Mouse (Mus musculus) embryonic facial prominence, embryonic 10.5 days (tissue): ENCODE results near the gene Ryr1. TPM values are rescaled to one million over a fixed set of nuclear protein-coding genes. Genes with fewer than 3 reads are reported as not detected.
"Not testable (repeated sequence)": the region's sequence is repeated elsewhere in the genome, so short reads cannot be mapped to it uniquely, and the experiment has no call there.

Experiments used
- DNase-seq: peaks from one replicate; pipeline ENCODE4 v3.0.0-alpha.2; 2017; ENCODE audit warnings: low spot score
- H3K27ac ChIP-seq: fragments of 300-500 bp; sonication (generic); replicated peaks from 2 replicates; pipeline ENCODE4 v1.5.1; 2016; ENCODE audit warnings: mild to moderate bottlenecking
- H3K27me3 ChIP-seq: fragments of 300-500 bp; sonication (generic); replicated peaks from 2 replicates; pipeline ENCODE4 v1.6.1; 2016; ENCODE audit warnings: low read depth, mild to moderate bottlenecking; ENCODE audit not compliant: poor library complexity, severe bottlenecking
- H3K36me3 ChIP-seq: fragments of 300-500 bp; sonication (generic); replicated peaks from 2 replicates; pipeline ENCODE4 v1.6.1; 2016; ENCODE audit warnings: mild to moderate bottlenecking, moderate library complexity
- H3K4me1 ChIP-seq: fragments of 300-500 bp; sonication (generic); 2 replicates; pipeline ENCODE4 v1.6.1; 2016
- H3K4me3 ChIP-seq: fragments of 300-500 bp; sonication (generic); 2 replicates; pipeline ENCODE4 v1.5.1; 2016; ENCODE audit warnings: mild to moderate bottlenecking, moderate library complexity
- H3K9me3 ChIP-seq: fragments of 300-500 bp; sonication (generic); 2 replicates; pipeline ENCODE4 v1.6.1; 2016; ENCODE audit warnings: mild to moderate bottlenecking
- WGBS: fragments of 180-500 bp; shearing (Covaris S2); methylation state at CpG from one replicate; pipeline ENCODE4 v1.1.7; 2016; 5-methylcytosine and 5-hydroxymethylcytosine counted together
- polyA plus RNA-seq: library from polyadenylated mRNA; unstranded; fragments of >200 nt; fragmentation: Nextera tagmentation; extraction: Ambion mirVana; gene quantifications from 2 replicates; pipeline ENCODE4 v1.2.1, GENCODE M21; 2016

Ryr1 gene
- polyA plus RNA-seq, 1 experiment from 2014 or later: 1.8 TPM

DNA sequence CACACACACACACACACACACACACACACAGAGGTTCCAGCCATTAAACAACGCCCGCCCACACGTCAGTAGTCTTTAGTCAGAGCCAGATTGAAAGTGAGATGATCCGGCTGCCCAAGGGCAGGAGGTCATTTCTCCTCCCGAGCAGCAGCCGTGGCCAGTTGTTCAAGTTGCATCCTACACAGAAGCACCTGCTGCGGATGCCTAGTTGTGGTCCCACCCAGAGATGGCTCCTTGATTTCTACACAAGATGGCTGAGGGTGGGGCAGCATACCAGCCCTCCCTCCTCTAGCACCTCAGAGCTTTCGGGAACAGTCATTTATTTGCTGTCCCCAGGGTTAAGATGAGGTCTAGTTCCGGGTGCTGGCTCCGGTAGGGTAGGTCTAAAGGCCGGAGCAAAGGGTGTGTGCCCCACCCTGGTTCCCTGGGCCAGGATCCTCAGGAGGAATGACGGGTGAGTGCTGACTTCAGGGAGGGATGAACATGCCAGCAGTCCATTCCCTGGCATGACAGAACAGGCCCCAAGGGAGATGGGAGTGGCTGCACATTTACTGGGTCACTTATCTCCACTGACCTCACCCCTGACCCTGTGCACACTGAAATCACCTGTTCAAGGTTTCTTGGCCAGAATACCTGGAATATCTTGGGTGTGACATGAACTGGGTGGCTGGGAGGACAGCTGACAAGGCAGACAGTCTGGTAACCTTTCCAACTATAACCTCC lies 155.1 kb downstream of the Ryr1 start:
- DNase-seq: no peak
- Histone ChIP-seq H3K9me3 (no peaks in the 10 kb centered on the region), H3K27ac (no peak overlapping the region), H3K27me3 (no peaks in the 10 kb centered on the region), H3K36me3 (peaks cover 59% of the 10 kb centered on the region), H3K4me3 (no peak overlapping the region), H3K4me1 (peaks cover 10% of the 10 kb centered on the region)
- 74% methylated on average over 12 of the region's 12 CpGs for WGBS

- Histone ChIP-seq H3K4me1 (peaks cover 13% of the 10 kb centered on the region), H3K4me3 (no peak overlapping the region), H3K36me3 (peaks cover 53% of the 10 kb centered on the region), H3K9me3 (no peaks in the 10 kb centered on the region), H3K27me3 (no peaks in the 10 kb centered on the region), H3K27ac (no peak overlapping the region)
- WGBS: 95% methylated on average over 1 of the region's 1 CpGs
- no peak for DNase-seq
These were observed 155.7 kb downstream of the Ryr1 start for GRCm38 (mm10) chr7:28969271-28969670.

- peaks cover 17% of the 10 kb centered on the region for H3K4me1 ChIP-seq
- not testable (repeated sequence) for H3K27me3 ChIP-seq, DNase-seq, H3K27ac ChIP-seq, H3K4me3 ChIP-seq, H3K9me3 ChIP-seq
- peaks cover 42% of the 10 kb centered on the region for H3K36me3 ChIP-seq
- 91% methylated on average over 8 of the region's 8 CpGs for WGBS
These were observed 156.9 kb downstream of the Ryr1 start for GRCm38 (mm10) chr7:28968120-28968519.

GRCm38 (mm10) chr7:28966751-28967505 lies 158.1 kb downstream of the Ryr1 start:
- Histone ChIP-seq H3K4me1 (peaks cover 19% of the 10 kb centered on the region), H3K27me3 (no peaks in the 10 kb centered on the region), H3K9me3 (no peaks in the 10 kb centered on the region), H3K4me3 (no peak overlapping the region), H3K36me3 (peaks cover 31% of the 10 kb centered on the region), H3K27ac (no peak overlapping the region)
- WGBS: 72% methylated on average over 4 of the region's 4 CpGs
- DNase-seq: no peak

- H3K27ac ChIP-seq: no peak overlapping the region
- WGBS: 89% methylated on average over 4 of the region's 5 CpGs
- peaks cover 23% of the 10 kb centered on the region for H3K36me3 ChIP-seq
- H3K4me1 ChIP-seq: peaks cover 20% of the 10 kb centered on the region
- H3K27me3 ChIP-seq: no peaks in the 10 kb centered on the region
- no peaks in the 10 kb centered on the region for H3K9me3 ChIP-seq
- DNase-seq: no peak
- no peak overlapping the region for H3K4me3 ChIP-seq
These were observed 158.8 kb downstream of the Ryr1 start for GRCm38 (mm10) chr7:28966181-28966580.

DNA sequence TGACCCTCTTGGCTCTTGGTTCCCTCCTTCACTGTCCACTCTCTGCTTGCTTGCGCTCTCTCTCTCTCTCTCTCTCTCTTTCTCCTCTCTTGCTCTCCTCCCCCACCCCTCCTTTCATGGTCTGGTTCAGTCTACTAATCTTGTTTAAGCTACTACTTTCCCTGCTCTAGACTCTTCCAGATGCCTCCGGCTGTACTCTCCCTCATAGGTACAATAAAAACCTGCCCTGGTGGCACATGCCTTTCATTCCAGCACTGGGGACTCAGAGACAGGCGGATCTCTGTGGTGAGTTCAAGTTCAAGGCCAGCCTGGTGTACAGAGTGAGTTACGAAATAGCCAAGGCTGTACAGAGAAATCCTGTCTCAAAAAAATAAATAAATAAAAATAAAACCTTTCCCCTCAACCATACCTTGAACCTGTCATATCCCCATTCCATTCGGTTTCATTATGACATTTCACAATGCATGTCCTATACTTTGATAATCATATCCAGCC lies 159.6 kb downstream of the Ryr1 start:
- peaks cover 28% of the 10 kb centered on the region for H3K4me1 ChIP-seq
- DNase-seq: no peak
- no peaks in the 10 kb centered on the region for H3K27me3 ChIP-seq
- H3K4me3 ChIP-seq: no peak overlapping the region
- H3K36me3 ChIP-seq: peaks cover 15% of the 10 kb centered on the region
- 75% methylated on average over 5 of the region's 5 CpGs for WGBS
- no peaks in the 10 kb centered on the region for H3K9me3 ChIP-seq
- no peak overlapping the region for H3K27ac ChIP-seq

- no peak overlapping the region for H3K27ac ChIP-seq
- no peaks in the 10 kb centered on the region for H3K36me3 ChIP-seq
- H3K27me3 ChIP-seq: no peaks in the 10 kb centered on the region
- no peak for DNase-seq
- 74% methylated on average over 3 of the region's 3 CpGs for WGBS
- no peak overlapping the region for H3K4me3 ChIP-seq
- H3K4me1 ChIP-seq: peaks cover 42% of the 10 kb centered on the region
- H3K9me3 ChIP-seq: no peaks in the 10 kb centered on the region
These were observed 161.5 kb downstream of the Ryr1 start for GRCm38 (mm10) chr7:28963399-28963923.

DNA sequence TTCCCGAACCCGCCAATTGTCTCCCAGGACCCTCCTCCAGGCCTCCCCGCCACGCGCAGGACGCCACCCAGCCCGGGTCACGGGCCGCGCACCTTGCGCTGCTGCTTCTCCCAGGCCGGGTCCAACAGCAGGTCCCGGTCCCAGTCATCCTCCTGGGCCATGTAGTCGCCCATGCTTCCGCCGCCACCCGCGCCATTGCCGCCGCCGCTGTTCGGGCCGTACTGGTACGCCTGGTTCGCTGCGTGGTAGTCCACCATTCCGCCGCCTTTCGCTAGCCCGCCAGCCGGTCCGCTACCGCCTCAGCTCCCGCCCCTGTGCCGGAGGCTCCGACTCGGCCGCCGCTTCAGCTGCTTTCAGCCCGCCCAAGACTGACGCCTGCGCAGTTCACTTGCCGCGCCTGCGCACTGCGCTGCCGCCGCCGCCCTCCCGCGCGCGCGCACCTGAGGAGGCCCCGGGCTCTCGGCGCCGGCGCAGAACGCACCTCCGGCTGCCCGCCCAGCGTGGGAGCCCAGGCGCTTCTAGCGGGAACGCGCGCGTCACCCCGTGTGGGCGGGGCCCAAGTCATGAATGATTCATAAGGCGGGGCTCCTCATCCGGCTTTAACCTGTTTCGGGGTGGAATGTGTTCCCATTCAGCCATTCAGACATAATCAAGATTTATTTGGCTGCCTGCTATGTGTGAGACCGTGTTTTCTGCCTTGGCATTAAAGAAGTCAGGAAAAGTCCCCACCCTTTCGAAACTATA lies 162.9 kb downstream of the Ryr1 start, which contains the start of gene Actn4:
Gene Actn4, minus strand, starts transcription at position 414 of the 744 bp plus-strand sequence.
- WGBS: under 1% methylated on average over 76 of the region's 76 CpGs
- Histone ChIP-seq H3K4me3 (peak within 1 kb of the TSS; percentile 98), H3K36me3 (peaks cover 6% of the 10 kb centered on the region), H3K9me3 (no peaks in the 10 kb centered on the region), H3K27ac (peak within 1 kb of the TSS; percentile 97), H3K4me1 (peaks cover 55% of the 10 kb centered on the region), H3K27me3 (no peaks in the 10 kb centered on the region)
- DNase-seq: peak; percentile 99

DNA sequence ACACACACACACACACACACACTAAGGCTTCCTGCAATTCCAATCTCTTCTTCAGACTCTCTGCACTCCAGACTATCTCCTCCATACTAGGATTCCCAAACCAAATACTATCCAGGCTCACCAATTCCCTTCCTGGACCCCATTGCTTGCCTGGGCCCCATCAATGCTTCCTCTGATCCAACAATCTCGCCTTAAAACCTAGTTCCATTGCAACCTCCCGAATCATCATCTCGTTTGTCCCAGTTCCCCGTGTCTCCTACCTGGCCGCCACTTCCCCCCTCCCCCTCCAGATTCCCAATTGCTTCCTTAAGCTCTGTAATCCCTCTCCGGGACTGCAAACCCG lies 163.4 kb downstream of the Ryr1 start:
- peak overlapping the region; percentile 98 for H3K4me3 ChIP-seq
- H3K36me3 ChIP-seq: peaks cover 6% of the 10 kb centered on the region
- H3K4me1 ChIP-seq: peaks cover 57% of the 10 kb centered on the region
- no peaks in the 10 kb centered on the region for H3K27me3 ChIP-seq
- no peaks in the 10 kb centered on the region for H3K9me3 ChIP-seq
- WGBS: under 1% methylated on average over 7 of the region's 7 CpGs
- peak overlapping the region; percentile 97 for H3K27ac ChIP-seq
- DNase-seq: no peak

DNA sequence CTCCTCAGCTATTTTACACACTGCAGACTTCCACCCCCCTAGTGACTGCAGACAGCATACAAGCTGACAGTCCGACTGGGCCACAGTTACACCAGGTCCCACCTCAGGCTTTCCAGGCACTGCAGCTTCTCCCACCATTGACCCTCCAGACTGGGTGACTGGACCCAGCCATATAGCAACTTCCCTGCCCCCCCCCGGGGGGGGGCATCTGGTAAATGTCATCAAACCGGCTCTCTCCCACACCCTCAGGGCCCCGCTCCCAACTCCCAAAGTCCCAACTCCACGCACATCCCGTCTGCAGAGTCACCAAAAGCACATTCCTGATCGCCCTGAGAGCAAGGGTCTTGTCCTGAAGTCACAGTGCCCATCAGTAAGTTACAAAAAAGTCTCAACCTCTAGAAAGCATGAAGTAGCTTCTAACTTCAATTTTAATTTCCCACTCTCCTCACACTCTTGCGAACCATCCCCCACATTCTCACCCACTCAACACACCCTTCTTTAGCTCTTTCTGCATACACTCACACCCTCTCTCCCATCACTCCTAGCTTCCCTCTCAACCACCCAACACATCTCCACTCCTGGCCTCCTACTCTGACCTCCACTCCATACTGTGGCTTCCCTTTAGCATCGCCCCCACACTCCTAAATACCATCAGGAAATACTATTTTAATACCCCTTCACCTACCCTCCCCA lies 164.5 kb downstream of the Ryr1 start:
- no peaks in the 10 kb centered on the region for H3K9me3 ChIP-seq
- DNase-seq: no peak
- H3K4me3 ChIP-seq: peak overlapping the region; percentile 98
- H3K27ac ChIP-seq: peak overlapping the region; percentile 97
- peaks cover 16% of the 10 kb centered on the region for H3K36me3 ChIP-seq
- WGBS: 25% methylated on average over 9 of the region's 9 CpGs
- no peaks in the 10 kb centered on the region for H3K27me3 ChIP-seq
- H3K4me1 ChIP-seq: peaks cover 64% of the 10 kb centered on the region

DNA sequence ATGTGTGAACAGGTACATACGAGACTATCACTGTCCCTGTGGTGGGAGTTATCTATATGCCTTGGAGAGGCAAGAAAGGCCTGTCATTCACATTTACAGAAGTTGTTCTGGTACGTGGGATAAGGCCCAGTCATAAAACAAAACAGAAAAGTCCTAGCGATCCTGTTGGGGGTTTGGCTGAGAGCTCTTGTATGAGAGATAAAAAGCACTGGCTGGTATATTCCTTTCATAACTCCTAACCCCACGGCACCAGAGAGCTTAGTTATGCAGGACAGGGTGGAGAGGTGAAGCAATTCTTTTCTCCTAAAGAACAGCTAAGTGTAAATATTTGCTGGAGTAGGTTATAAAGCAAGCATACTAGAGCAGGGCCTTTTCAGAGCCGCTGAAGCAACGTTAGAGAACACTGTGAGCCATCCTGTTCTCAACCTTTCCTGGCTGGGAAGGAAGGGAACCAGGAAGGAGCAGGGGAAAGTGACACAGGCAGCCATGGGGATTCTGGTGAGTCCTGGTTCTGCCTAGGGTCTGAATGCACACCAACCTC lies 165.4 kb downstream of the Ryr1 start:
- DNase-seq: no peak
- H3K27ac ChIP-seq: peak overlapping the region; percentile 97

More for the DNA sequence above, 165.4 kb downstream of the Ryr1 start:
- H3K27me3 ChIP-seq: no peaks in the 10 kb centered on the region
- peaks cover 74% of the 10 kb centered on the region for H3K4me1 ChIP-seq
- H3K4me3 ChIP-seq: peak overlapping the region; percentile 98
- H3K36me3 ChIP-seq: peaks cover 25% of the 10 kb centered on the region
- H3K9me3 ChIP-seq: no peaks in the 10 kb centered on the region
- 63% methylated on average over 6 of the region's 6 CpGs for WGBS
